Mouse (Mus musculus) frontal cortex, postnatal 14 days (tissue): Measurements from ENCODE around the gene Xrcc2.

Experiments
- DNase-seq, 2 experiments: peaks; one replicate each; pipeline ENCODE4 v3.0.0; 2022; ENCODE audit warnings: low spot score in 2 of 2

Xrcc2 gene

GRCm38 (mm10) chr5:25671051-25671450, 34.6 kb downstream of the Xrcc2 start:
- DNase-seq: no peak

GRCm38 (mm10) chr5:25668306-25668705, 37.3 kb downstream of the Xrcc2 start:
- no peak for DNase-seq

- no peak for DNase-seq
Measured at GRCm38 (mm10) chr5:25666684-25667083, 38.9 kb downstream of the Xrcc2 start.

- DNase-seq: peak; percentile 41 to 47
Measured at GRCm38 (mm10) chr5:25666108-25666507, 39.5 kb downstream of the Xrcc2 start.

DNA sequence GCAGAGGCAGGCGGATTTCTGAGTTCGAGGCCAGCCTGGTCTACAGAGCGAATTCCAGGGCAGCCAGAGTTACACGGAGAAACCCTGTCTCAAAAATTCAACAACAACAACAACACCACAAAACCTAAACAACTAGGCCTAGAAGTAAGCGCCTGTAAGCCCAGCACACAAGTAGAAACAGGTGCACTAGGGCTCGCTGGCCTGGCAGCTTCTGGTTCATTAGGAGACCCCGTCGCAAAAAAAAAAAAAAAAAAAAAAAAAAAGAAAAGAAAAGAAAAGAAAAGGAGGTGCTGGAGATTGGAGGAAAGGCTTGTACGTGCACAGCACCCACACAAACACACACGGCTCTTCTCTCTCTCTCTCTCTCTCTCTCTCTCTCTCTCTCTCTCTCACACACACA, 40.1 kb downstream of the Xrcc2 start:
- no peak for DNase-seq

- no peak for DNase-seq
Measured at GRCm38 (mm10) chr5:25663165-25663564, 42.5 kb downstream of the Xrcc2 start.

GRCm38 (mm10) chr5:25654578-25654987, 51.0 kb downstream of the Xrcc2 start:
- DNase-seq: no peak

- no peak for DNase-seq
Measured at GRCm38 (mm10) chr5:25653377-25653776, 52.2 kb downstream of the Xrcc2 start.

DNA sequence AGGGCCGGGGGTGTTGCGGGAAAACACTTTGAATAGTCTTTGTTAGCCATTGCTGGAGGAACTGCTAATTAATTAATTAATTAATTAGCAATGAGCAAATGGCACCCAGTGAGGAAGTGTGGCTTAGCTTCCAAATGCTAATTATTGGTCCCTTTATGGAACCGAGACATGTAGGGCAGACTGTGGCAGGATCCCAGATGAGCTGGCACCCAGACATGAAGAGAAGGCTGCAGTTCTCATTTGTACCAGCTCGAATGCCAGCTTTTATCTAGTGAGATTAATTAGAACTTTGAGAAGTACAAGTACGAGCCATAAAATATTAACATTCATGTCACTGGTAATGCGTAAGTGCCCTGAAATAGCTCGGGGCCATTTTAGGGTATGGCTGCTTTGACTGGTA, 53.2 kb downstream of the Xrcc2 start:
- DNase-seq: peak; percentile 10 to 31

- no peak for DNase-seq
Measured at GRCm38 (mm10) chr5:25645661-25646364, 59.8 kb downstream of the Xrcc2 start.

- no peak for DNase-seq
Measured at GRCm38 (mm10) chr5:25644509-25644908, 61.1 kb downstream of the Xrcc2 start.

DNA sequence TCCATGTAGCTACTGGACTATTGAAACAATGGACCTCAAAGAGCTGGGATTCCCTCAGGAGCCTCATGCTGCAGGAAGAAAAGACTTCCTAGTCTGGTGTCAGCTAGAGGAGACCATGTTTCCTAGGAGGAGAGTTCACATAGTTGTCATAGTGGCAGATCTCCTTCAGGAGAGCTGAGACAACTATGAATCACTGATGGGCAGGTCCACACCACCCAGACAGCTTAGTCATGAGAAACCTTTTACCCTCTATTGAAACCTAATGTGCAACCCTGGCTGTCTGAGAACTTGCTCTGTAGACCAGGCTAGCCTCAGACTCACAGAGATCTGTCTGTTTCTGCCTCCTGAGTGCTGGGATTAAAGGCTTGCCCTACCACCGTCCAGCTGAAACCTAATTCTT, 62.9 kb downstream of the Xrcc2 start:
- no peak for DNase-seq
